Mouse (Mus musculus): ENCODE data around the gene Commd3. TPM values are rescaled to one million over a fixed set of nuclear protein-coding genes. Genes with fewer than 3 reads are reported as not detected.

The Commd3 gene
- polyA plus RNA-seq, 1 experiment from 2014 or later = 206 TPM

DNA sequence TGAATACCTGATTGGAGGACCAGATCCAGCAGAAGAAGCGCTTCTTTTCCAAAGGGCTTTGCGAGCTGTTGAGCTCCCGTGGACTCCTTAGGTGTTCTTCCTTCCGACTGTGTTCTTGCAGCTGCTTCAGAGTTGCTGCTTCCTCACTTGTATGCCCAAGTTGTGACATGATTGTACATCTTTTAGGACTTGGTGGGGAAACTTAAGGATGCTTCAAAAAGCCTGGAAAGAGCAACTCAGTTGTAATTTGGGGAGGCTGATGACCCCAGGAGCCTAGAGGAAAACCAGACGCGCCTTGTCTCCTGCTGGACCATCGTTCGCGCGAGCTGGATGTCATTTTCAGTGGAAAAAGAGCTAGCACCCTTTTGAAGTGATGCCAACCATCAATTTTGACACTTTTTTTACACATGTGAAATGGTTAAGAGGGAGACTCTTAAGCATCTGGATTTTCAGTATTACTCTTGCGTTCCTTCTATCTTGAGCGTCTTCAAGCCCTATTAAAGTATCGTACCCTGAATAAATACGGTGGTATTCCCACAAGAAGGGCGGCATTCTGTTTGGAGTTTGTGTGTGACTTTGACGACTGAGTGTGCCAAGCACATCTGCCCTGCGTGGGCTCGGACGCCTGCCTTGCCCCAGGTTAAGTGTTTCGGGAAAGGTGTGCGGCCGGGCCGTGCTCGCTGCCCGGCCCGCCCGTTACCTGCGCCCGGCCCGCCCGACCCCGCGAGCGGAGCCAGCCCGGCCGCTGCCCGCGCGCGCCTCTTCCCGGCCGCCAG, 3.7 kb downstream of the Commd3 start:
- H3K4me2 ChIP-seq = peak overlapping the region; percentile 86
- ATAC-seq (replicated peaks; ENCODE audit: insufficient number of reproducible peaks, insufficient read depth, low FRiP score, low read depth) = no peak
- peaks cover 24% of the 10 kb centered on the region for H3K4me1 ChIP-seq (replicated peaks)
- WGBS = 20% methylated on average over 37 of the region's 42 CpGs
- peak overlapping the region; percentile 82 for H3K9ac ChIP-seq
- peak overlapping the region; percentile 92 for H3K27ac ChIP-seq
- peaks cover 19% of the 10 kb centered on the region for H3K27me3 ChIP-seq
- H3K4me3 ChIP-seq = peak overlapping the region; percentile 75
- H3K9me3 ChIP-seq (replicated peaks) = no peaks in the 10 kb centered on the region
- H3K36me3 ChIP-seq = no peaks in the 10 kb centered on the region

DNA sequence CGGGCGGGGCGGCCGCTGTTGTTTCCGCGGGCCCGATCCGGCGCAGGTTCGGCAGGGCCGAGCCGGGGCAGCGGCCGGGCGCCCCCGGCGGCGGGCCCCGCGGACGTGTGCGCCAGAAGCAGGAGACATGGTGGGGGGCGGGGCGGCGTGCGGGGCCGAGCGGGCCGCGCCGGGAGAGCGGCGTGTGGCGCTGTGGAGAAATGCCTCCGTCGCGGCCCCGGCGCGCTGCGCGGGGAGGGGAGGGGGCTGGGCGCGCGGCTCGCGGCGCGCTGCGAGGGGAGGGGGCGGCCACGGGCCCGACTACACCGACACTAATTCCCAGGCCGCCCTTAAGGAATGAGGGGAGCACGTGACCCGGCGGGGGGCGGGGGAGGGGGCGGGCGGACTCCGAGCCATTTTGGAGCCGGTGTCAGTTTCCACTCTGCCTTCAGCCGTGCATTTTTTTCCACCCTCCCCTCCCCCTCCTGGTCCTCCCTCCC, 4.3 kb downstream of the Commd3 start:
- ATAC-seq (replicated peaks; ENCODE audit: insufficient number of reproducible peaks, insufficient read depth, low FRiP score, low read depth) = peak; percentile 90
- Histone ChIP-seq H3K27me3 (peaks cover 19% of the 10 kb centered on the region), H3K4me3 (peak overlapping the region; percentile 75), H3K27ac (peak overlapping the region; percentile 92), H3K4me2 (peak overlapping the region; percentile 86), H3K4me1 (replicated peaks) (peaks cover 29% of the 10 kb centered on the region), H3K9me3 (replicated peaks) (no peaks in the 10 kb centered on the region), H3K9ac (peak overlapping the region; percentile 82), H3K36me3 (no peaks in the 10 kb centered on the region)
- WGBS = under 1% methylated on average over 32 of the region's 64 CpGs

DNA sequence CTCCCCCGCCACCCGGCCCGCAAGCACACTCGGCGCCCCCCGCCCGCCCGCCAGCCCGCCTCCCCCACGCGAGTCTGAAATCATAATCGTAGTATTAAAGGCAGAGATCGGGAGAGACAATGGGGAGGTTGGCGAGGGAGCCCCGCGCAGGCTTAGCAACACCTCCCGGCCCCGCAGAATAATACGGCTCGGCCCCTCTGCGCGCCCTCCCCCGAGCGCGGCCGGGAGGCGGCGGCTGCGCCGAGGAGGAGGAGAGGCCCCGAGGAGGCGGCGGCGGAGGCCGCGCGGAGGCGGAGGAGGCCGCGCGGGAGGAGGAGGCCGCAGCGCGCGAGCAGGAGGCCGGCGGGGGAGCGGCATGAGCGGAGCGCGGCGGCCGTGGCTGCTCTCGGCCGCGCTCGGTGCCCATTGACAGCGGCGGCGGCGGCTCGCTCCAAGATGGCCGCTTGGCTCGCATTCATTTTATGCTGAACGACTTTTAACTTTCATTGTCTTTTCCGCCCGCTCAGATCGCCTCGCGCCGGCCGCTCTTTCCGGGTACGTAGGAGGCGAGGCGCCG, 4.8 kb downstream of the Commd3 start, which contains the start of gene Bmi1:
Gene Bmi1 (plus strand): TSS at position 83 of the 556 bp plus-strand sequence.
- Histone ChIP-seq H3K9me3 (replicated peaks) (no peaks in the 10 kb centered on the region), H3K4me1 (replicated peaks) (peaks cover 29% of the 10 kb centered on the region), H3K27ac (peak within 1 kb of the TSS; percentile 92), H3K36me3 (peaks cover under 1% of the 10 kb centered on the region; the same call in 1 of the 2 replicates), H3K4me2 (peak within 1 kb of the TSS; percentile 86), H3K27me3 (peaks cover 19% of the 10 kb centered on the region), H3K9ac (peak within 1 kb of the TSS; percentile 82), H3K4me3 (peak within 1 kb of the TSS; percentile 75)
- peak; percentile 52 for ATAC-seq (replicated peaks; ENCODE audit: insufficient number of reproducible peaks, insufficient read depth, low FRiP score, low read depth)
- WGBS = 1% methylated on average over 67 of the region's 77 CpGs

DNA sequence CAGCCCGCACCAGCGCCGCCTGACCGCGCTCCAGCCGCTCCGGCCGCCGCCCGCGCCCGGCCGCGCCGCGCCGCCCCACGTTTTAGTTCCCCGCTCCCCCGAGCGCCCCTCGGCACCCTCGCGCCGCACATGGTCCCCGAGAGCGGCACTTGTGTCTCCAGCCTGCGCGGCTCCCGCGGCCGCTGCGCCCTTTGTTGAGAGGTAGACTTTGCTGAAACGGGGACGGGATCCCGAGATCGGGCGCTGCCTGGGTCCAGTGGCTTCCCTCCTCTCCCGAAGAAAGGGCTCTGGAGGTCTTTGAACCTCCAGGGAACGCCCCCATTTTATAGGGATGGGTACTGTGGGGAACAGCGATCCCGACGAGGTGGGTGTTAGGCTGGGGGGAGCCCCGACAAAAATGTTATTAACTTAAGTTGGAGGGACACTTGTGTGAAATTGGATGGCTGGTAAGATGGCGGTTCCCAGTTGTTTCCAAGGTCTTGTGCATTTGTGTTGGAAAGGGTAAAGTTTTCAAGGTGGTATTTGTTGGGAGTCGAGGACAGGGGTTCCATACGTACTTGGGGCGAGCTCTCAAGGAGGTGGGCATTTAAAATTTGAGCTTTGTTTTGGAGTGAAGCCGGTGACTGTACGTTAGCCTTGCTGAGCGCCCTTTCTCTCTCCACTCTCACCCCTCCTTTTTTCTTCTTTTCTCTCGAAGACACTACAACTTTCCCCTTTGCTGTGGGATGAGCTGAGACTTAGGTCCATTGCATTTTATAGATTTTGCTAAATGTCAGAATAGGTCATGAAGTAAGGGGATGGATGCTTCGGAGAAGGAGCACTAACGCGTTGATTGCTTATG, 5.7 kb downstream of the Commd3 start:
- H3K4me1 ChIP-seq (replicated peaks) = peaks cover 29% of the 10 kb centered on the region
- ATAC-seq (replicated peaks; ENCODE audit: insufficient number of reproducible peaks, insufficient read depth, low FRiP score, low read depth) = no peak
- H3K27me3 ChIP-seq = peaks cover 19% of the 10 kb centered on the region
- no peak overlapping the region for H3K27ac ChIP-seq
- H3K4me2 ChIP-seq = peak overlapping the region; percentile 86
- H3K36me3 ChIP-seq = peaks cover 6% of the 10 kb centered on the region; the same call in 1 of the 2 replicates
- H3K9ac ChIP-seq = peak overlapping the region; percentile 82
- WGBS = 1% methylated on average over 53 of the region's 55 CpGs
- H3K9me3 ChIP-seq (replicated peaks) = no peaks in the 10 kb centered on the region
- H3K4me3 ChIP-seq = peak overlapping the region; percentile 75

DNA sequence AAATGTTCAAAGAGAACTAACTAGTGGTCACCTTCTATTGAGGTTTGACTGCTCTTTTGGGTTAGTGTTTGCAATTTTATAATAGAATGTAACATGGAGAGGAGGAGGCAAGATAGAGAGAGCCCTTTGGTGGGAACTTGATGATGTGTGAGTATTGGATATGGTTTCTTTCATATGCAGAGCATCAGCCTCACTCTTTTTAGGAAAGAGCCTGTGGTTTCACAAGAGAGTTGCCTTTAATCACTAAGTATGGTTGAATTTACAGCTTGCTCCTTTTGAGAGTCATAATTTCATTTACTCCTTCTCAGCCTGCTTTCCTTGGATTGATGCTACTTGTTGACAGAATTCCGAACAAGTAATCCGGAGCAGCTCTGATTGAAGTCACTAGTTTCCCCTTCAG, 7.5 kb downstream of the Commd3 start:
- H3K27me3 ChIP-seq = peaks cover 19% of the 10 kb centered on the region
- no peak overlapping the region for H3K4me2 ChIP-seq
- H3K9me3 ChIP-seq (replicated peaks) = no peaks in the 10 kb centered on the region
- H3K27ac ChIP-seq = no peak overlapping the region
- H3K4me1 ChIP-seq (replicated peaks) = peaks cover 23% of the 10 kb centered on the region
- no peak overlapping the region for H3K9ac ChIP-seq
- ATAC-seq (replicated peaks; ENCODE audit: insufficient number of reproducible peaks, insufficient read depth, low FRiP score, low read depth) = no peak
- WGBS = 72% methylated on average over 2 of the region's 2 CpGs
- H3K36me3 ChIP-seq = peaks cover 15% of the 10 kb centered on the region
- no peak overlapping the region for H3K4me3 ChIP-seq

DNA sequence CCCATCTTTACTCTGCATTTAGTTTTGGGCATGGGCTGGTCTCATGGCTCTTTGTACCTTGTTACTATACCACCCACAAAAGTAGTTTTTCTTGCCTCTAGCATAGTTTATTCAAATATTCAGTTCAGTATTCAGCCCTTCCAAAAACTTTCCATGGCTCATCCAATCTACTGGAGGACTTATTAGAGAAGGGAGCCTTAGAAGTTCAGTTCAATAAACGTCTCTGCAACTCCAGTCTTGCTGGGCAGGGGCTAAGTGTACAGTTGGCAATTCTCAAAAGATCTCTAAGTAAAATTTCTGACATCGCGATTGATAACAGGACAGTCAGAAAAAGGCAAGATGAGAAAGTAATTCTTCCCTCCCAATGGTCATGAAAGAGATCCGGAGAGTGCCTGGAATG, 8.3 kb downstream of the Commd3 start:
- H3K36me3 ChIP-seq = peaks cover 15% of the 10 kb centered on the region
- peak overlapping the region; percentile 31; the same call in 1 of the 2 replicates for H3K9ac ChIP-seq
- peak overlapping the region; percentile 53 for H3K4me3 ChIP-seq
- 2% methylated on average over 4 of the region's 4 CpGs for WGBS
- peak overlapping the region; percentile 85 for H3K4me2 ChIP-seq
- H3K27me3 ChIP-seq = peaks cover 19% of the 10 kb centered on the region
- ATAC-seq (replicated peaks; ENCODE audit: insufficient number of reproducible peaks, insufficient read depth, low FRiP score, low read depth) = no peak
- no peak overlapping the region for H3K27ac ChIP-seq
- H3K9me3 ChIP-seq (replicated peaks) = no peaks in the 10 kb centered on the region
- peaks cover 23% of the 10 kb centered on the region for H3K4me1 ChIP-seq (replicated peaks)

DNA sequence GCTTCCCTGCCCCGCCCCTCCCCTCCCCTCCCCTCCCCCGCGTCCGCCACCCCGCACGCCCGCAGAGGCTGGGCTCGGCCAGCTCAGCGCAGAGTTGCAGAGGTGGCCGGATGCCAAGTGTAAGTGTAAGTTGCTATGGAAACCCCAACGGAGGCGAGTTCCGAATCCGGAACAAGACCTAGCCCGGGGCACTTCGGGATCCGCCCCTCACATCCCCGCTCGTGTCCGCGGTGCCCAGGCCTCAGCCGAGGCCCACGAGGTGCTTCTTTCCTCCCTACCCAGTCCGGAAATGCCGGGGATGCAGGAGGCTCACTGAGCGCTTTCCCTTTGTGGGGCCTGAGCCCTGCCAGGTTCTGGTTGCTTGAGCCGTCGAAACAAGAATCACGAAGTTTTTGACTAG, 8.8 kb downstream of the Commd3 start:
- Histone ChIP-seq H3K4me1 (replicated peaks) (peaks cover 18% of the 10 kb centered on the region), H3K27me3 (peaks cover 19% of the 10 kb centered on the region), H3K36me3 (peaks cover 15% of the 10 kb centered on the region), H3K27ac (no peak overlapping the region), H3K9me3 (replicated peaks) (no peaks in the 10 kb centered on the region), H3K4me3 (peak overlapping the region; percentile 53), H3K4me2 (peak overlapping the region; percentile 85), H3K9ac (peak overlapping the region; percentile 31; the same call in 1 of the 2 replicates)
- no peak for ATAC-seq (replicated peaks; ENCODE audit: insufficient number of reproducible peaks, insufficient read depth, low FRiP score, low read depth)
- 3% methylated on average over 29 of the region's 29 CpGs for WGBS

DNA sequence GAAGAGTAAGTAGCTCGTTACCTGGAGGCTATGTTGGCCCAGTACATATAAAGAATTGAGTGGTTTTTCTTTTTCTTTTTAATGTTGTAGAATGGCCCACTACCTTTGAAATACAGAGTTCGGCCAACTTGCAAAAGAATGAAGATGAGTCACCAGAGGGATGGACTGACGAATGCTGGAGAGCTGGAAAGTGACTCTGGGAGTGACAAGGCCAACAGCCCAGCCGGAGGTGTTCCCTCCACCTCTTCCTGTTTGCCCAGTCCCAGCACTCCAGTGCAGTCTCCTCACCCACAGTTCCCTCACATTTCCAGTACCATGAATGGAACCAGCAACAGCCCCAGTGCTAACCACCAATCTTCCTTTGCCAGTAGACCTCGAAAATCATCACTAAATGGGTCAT, 11.9 kb downstream of the Commd3 start:
- Histone ChIP-seq H3K4me2 (no peak overlapping the region), H3K9ac (no peak overlapping the region), H3K4me3 (no peak overlapping the region), H3K27ac (no peak overlapping the region), H3K36me3 (peaks cover 15% of the 10 kb centered on the region), H3K4me1 (replicated peaks) (peaks cover 18% of the 10 kb centered on the region), H3K9me3 (replicated peaks) (no peaks in the 10 kb centered on the region), H3K27me3 (peaks cover 43% of the 10 kb centered on the region)
- 70% methylated on average over 5 of the region's 5 CpGs for WGBS
- no peak for ATAC-seq (replicated peaks; ENCODE audit: insufficient number of reproducible peaks, insufficient read depth, low FRiP score, low read depth)

DNA sequence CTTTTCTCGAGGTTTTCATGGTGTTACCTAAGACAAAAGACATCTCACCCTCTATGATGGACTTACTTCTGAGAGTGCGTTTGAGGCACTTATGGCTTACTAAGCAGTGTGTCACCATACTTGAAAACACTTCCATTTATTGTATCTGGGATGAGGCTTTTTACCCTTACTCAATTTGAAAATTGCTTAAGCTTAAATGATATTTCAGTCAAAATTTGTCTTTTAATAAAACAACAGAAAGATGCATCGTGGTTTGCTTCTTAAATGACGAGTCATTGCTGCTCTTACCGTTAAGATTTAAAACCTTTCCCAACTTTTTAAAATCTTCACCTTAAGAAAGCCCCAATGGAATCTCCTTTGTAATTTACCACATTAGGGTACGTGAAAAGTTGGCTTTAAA, 14.2 kb downstream of the Commd3 start:
- no peak overlapping the region for H3K9ac ChIP-seq
- peaks cover 15% of the 10 kb centered on the region for H3K36me3 ChIP-seq
- WGBS = 69% methylated on average over 6 of the region's 6 CpGs
- no peaks in the 10 kb centered on the region for H3K9me3 ChIP-seq (replicated peaks)
- H3K27me3 ChIP-seq = peaks cover 46% of the 10 kb centered on the region
- H3K4me3 ChIP-seq = no peak overlapping the region
- H3K27ac ChIP-seq = no peak overlapping the region
- peaks cover 20% of the 10 kb centered on the region for H3K4me1 ChIP-seq (replicated peaks)
- no peak for ATAC-seq (replicated peaks; ENCODE audit: insufficient number of reproducible peaks, insufficient read depth, low FRiP score, low read depth)
- H3K4me2 ChIP-seq = no peak overlapping the region

DNA sequence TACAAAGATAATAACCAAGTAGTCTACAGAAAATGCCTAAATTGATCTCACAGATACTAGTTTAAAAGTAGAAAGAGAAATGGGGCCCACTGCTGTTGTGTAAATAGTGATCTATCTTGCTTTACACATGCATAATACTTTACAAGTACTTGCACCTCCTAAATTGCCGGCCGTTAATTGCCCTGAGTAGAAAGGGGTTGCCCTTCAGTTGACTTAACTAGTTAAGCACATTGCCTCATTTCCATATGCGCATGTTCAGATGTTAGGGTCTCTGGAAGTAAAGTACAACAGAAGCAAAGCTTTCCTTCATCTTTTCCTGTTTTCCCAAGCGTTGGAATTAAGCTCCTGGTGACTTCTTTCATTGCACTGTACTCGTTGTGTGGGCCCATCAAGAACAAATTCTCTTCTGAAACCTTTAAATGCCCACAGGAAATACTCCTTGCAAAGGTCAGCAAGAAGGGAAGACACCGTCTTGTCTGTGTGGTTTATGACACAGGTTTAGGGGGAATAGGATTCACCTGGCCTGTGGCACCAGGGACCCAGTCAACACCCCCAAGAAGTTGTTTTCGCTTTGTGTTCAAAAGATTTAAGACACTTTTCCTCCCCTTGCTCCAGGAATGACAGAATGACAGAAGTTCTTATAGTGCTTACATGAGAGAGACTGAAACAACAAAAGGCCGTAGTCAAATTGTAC, 14.8 kb downstream of the Commd3 start:
- H3K4me2 ChIP-seq = no peak overlapping the region
- no peak overlapping the region for H3K4me3 ChIP-seq
- peaks cover 48% of the 10 kb centered on the region for H3K27me3 ChIP-seq
- 47% methylated on average over 8 of the region's 8 CpGs for WGBS
- H3K4me1 ChIP-seq (replicated peaks) = peaks cover 20% of the 10 kb centered on the region
- no peak overlapping the region for H3K9ac ChIP-seq
- no peaks in the 10 kb centered on the region for H3K9me3 ChIP-seq (replicated peaks)
- H3K27ac ChIP-seq = no peak overlapping the region
- no peak for ATAC-seq (replicated peaks; ENCODE audit: insufficient number of reproducible peaks, insufficient read depth, low FRiP score, low read depth)
- peaks cover 15% of the 10 kb centered on the region for H3K36me3 ChIP-seq

All from heart, embryonic 15.5 days (tissue).